Mouse (Mus musculus) E14TG2a.4 (cell line): ENCODE results near the gene Mrpl18.

Experiments used
- CTCF ChIP-seq: conservative IDR thresholded peaks from 2 replicates; pipeline ENCODE4 v1.5.1; 2014; ENCODE audit warnings: low read length
- NANOG ChIP-seq: IDR thresholded peaks from 2 replicates; pipeline ENCODE4 v1.6.1; 2014; ENCODE audit warnings: borderline replicate concordance, low read length, mixed read lengths
- POU5F1 ChIP-seq: IDR thresholded peaks from 2 replicates; pipeline ENCODE4 v1.6.1; 2014; ENCODE audit warnings: low read length, borderline replicate concordance

GRCm38 (mm10) chr17:12864111-12864510 is 52.0 kb downstream of the Mrpl18 start:
- TF ChIP-seq CTCF = no peak
- TF ChIP-seq POU5F1 = no peak
- no peak for TF ChIP-seq NANOG
